Mouse (Mus musculus) cerebellum, postnatal 36 days (tissue): Measurements from ENCODE around the gene Tnnc1.

Experiments used
- DNase-seq, 2 experiments: peaks; one replicate each; pipeline ENCODE4 v3.0.0; 2021 to 2022; ENCODE audit warnings: mixed read lengths in 2 of 2

Tnnc1 gene

DNA sequence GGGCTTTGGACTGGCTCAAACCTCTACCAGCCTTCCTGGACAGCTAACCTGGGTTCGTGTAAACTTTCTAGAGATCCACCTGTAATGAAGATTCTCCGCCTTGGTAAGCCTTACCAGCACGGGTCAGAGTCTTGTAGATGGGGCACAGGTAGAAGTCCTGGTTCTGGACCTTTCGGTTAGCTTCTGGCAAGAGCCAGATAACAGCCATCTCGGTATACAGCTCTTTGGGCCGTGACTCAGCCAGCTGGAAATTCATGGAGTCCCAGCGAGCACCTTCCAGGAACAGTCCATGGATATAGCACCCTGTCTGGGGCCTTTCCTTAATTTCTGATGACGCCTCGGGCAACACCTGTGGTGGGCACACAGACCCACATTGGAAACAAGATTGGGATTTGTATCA, 52.8 kb downstream of the Tnnc1 start:
- DNase-seq, result no peak
